Mouse (Mus musculus) megakaryocyte, adult 5-6 weeks (primary cell): ENCODE measurements around the gene Vsig10. TPM values are rescaled to one million over a fixed set of nuclear protein-coding genes. Genes with fewer than 3 reads are reported as not detected.
A peak's percentile ranks its signal among the peaks of the same experiment; 100 is the strongest.
"Not testable (repeated sequence)": the region's sequence is repeated elsewhere in the genome, so short reads cannot be mapped to it uniquely, and the experiment has no call there.

Source experiments
- ATAC-seq: 2 replicates; pipeline ENCODE4 v1.8.0; 2016; ENCODE audit warnings: mild to moderate bottlenecking, inconsistent platforms; ENCODE audit not compliant: poor library complexity, severe bottlenecking
- total RNA-seq, 2 experiments: library from RNA; stranded (forward) in 1 of 2; stranded (reverse) in 1 of 2; fragments of 153-499, 151-499 nt in 1 of 2; fragments of 221-1000, 200-1000 nt in 1 of 2; gene quantifications; 2 replicates each; pipeline versions ENCODE4 v1.2.3 to v1.2.4; 2015 to 2017

The Vsig10 gene
- total RNA-seq, 2 experiments from 2014 or later: 2.0 to 3.9 TPM

GRCm38 (mm10) chr5:117302899-117303298 lies 16.0 kb upstream of the Vsig10 start:
- no peak for ATAC-seq

GRCm38 (mm10) chr5:117303691-117304579 lies 14.9 kb upstream of the Vsig10 start:
- ATAC-seq: no peak

- peak; percentile 63 for ATAC-seq
Observed at GRCm38 (mm10) chr5:117304947-117305346, 13.9 kb upstream of the Vsig10 start.

- ATAC-seq: no peak
Observed at GRCm38 (mm10) chr5:117305754-117306153, 13.1 kb upstream of the Vsig10 start.

GRCm38 (mm10) chr5:117306826-117307225 lies 12.1 kb upstream of the Vsig10 start:
- ATAC-seq: no peak

GRCm38 (mm10) chr5:117307699-117308098 lies 11.2 kb upstream of the Vsig10 start:
- peak; percentile 97 for ATAC-seq

GRCm38 (mm10) chr5:117313420-117313819 lies 5.5 kb upstream of the Vsig10 start:
- ATAC-seq: peak; percentile 66

- ATAC-seq: no peak
Observed at GRCm38 (mm10) chr5:117313909-117314308, 5.0 kb upstream of the Vsig10 start.

- ATAC-seq: no peak
Observed at GRCm38 (mm10) chr5:117314587-117315428, 4.1 kb upstream of the Vsig10 start.

- no peak for ATAC-seq
Observed at GRCm38 (mm10) chr5:117323751-117324150, 4.9 kb downstream of the Vsig10 start.

GRCm38 (mm10) chr5:117326408-117326807 lies 7.5 kb downstream of the Vsig10 start:
- ATAC-seq: no peak

GRCm38 (mm10) chr5:117330457-117330856 lies 11.6 kb downstream of the Vsig10 start:
- no peak for ATAC-seq

GRCm38 (mm10) chr5:117337999-117338398 lies 19.1 kb downstream of the Vsig10 start:
- ATAC-seq: no peak

- no peak for ATAC-seq
Observed at GRCm38 (mm10) chr5:117338503-117338902, 19.6 kb downstream of the Vsig10 start.

- no peak for ATAC-seq
Observed at GRCm38 (mm10) chr5:117340081-117340480, 21.2 kb downstream of the Vsig10 start.

GRCm38 (mm10) chr5:117341896-117342295 lies 23.0 kb downstream of the Vsig10 start:
- ATAC-seq: no peak

GRCm38 (mm10) chr5:117344496-117344895 lies 25.6 kb downstream of the Vsig10 start:
- not testable (repeated sequence) for ATAC-seq

- ATAC-seq: no peak
Observed at GRCm38 (mm10) chr5:117345432-117345976, 26.6 kb downstream of the Vsig10 start.

- ATAC-seq: no peak
Observed at GRCm38 (mm10) chr5:117346281-117346680, 27.4 kb downstream of the Vsig10 start.

GRCm38 (mm10) chr5:117347011-117347410 lies 28.1 kb downstream of the Vsig10 start:
- no peak for ATAC-seq

GRCm38 (mm10) chr5:117347838-117348237 lies 29.0 kb downstream of the Vsig10 start:
- ATAC-seq: no peak
